Mouse (Mus musculus) myocyte (in vitro differentiated cells): ENCODE measurements at regions not wholly inside any gene's neighbourhood (a gene's known extent, or its start where the extent isn't known, plus 50 kb on each side); places are given as distances from the start of the nearest gene placed in this dataset.

Source experiments
- H3K27me3 ChIP-seq: one replicate; pipeline ENCODE4 v1.6.1; 2011; ENCODE audit not compliant: control insufficient read depth, insufficient read depth, insufficient read length
- H3K36me3 ChIP-seq: one replicate; pipeline ENCODE4 v1.6.1; 2011; ENCODE audit not compliant: control insufficient read depth, insufficient read depth
- H3K4me2 ChIP-seq: one replicate; pipeline ENCODE4 v1.6.1; 2011; ENCODE audit warnings: low read depth, control low read depth
- H3K4me3 ChIP-seq: one replicate; pipeline ENCODE4 v1.5.1; 2011; ENCODE audit warnings: mild to moderate bottlenecking, control low read depth, moderate library complexity
- H3K79me2 ChIP-seq: one replicate; pipeline ENCODE4 v1.6.1; 2011; ENCODE audit not compliant: control insufficient read depth, insufficient read depth
- H3ac ChIP-seq: one replicate; pipeline ENCODE4 v1.6.1; 2011; ENCODE audit not compliant: control insufficient read depth, insufficient read length
- CEBPB ChIP-seq: IDR thresholded peaks from 2 replicates; pipeline ENCODE4 v1.6.1; 2011; ENCODE audit warnings: mild to moderate bottlenecking, moderate library complexity; ENCODE audit not compliant: poor library complexity, insufficient read depth, severe bottlenecking
- E2F4 ChIP-seq: IDR thresholded peaks from one replicate; pipeline ENCODE4 v1.6.1; 2011; ENCODE audit warnings: mild to moderate bottlenecking, control low read depth, moderate library complexity; ENCODE audit not compliant: insufficient read depth
- MAX ChIP-seq: IDR thresholded peaks from one replicate; pipeline ENCODE4 v1.6.1; 2011; ENCODE audit warnings: low read depth, mild to moderate bottlenecking, control low read depth
- MYOD1 ChIP-seq, 3 experiments: IDR thresholded peaks; one replicate each; pipeline ENCODE4 v1.6.1; 2011; ENCODE audit warnings: control low read depth in 2 of 3, low read depth in 2 of 3, mild to moderate bottlenecking in 2 of 3, moderate library complexity in 1 of 3; ENCODE audit not compliant: insufficient read length in 2 of 3, control insufficient read depth in 1 of 3
- MYOG ChIP-seq, 3 experiments: IDR thresholded peaks; one replicate each; pipeline ENCODE4 v1.6.1; 2011; ENCODE audit warnings: control low read depth in 2 of 3, low read depth in 2 of 3, mild to moderate bottlenecking in 2 of 3; ENCODE audit not compliant: insufficient read length in 2 of 3, control insufficient read depth in 1 of 3, insufficient read depth in 1 of 3
- POLR2A ChIP-seq: IDR thresholded peaks from one replicate; pipeline ENCODE4 v1.6.1; 2011; ENCODE audit warnings: low read depth, mild to moderate bottlenecking, control low read depth, moderate library complexity; ENCODE audit not compliant: insufficient read length
- POLR2AphosphoS2 ChIP-seq: IDR thresholded peaks from one replicate; pipeline ENCODE4 v1.6.1; 2011; ENCODE audit warnings: low read depth, control low read depth; ENCODE audit not compliant: insufficient read length
- REST ChIP-seq: IDR thresholded peaks from one replicate; pipeline ENCODE4 v1.6.1; 2011; ENCODE audit warnings: mild to moderate bottlenecking, control low read depth, moderate library complexity; ENCODE audit not compliant: insufficient read depth, insufficient read length
- SRF ChIP-seq: IDR thresholded peaks from one replicate; pipeline ENCODE4 v1.6.1; 2011; ENCODE audit warnings: low read depth; ENCODE audit not compliant: control insufficient read depth, insufficient read length
- TCF12 ChIP-seq: IDR thresholded peaks from one replicate; pipeline ENCODE4 v1.6.1; 2011; ENCODE audit warnings: mild to moderate bottlenecking, control low read depth; ENCODE audit not compliant: poor library complexity, insufficient read depth, severe bottlenecking
- TCF3 ChIP-seq: IDR thresholded peaks from one replicate; pipeline ENCODE4 v1.6.1; 2011; ENCODE audit warnings: low read depth, control low read depth; ENCODE audit not compliant: insufficient read length
- USF1 ChIP-seq: IDR thresholded peaks from one replicate; pipeline ENCODE4 v1.6.1; 2011; ENCODE audit warnings: low read depth, mild to moderate bottlenecking, control low read depth, moderate library complexity

DNA sequence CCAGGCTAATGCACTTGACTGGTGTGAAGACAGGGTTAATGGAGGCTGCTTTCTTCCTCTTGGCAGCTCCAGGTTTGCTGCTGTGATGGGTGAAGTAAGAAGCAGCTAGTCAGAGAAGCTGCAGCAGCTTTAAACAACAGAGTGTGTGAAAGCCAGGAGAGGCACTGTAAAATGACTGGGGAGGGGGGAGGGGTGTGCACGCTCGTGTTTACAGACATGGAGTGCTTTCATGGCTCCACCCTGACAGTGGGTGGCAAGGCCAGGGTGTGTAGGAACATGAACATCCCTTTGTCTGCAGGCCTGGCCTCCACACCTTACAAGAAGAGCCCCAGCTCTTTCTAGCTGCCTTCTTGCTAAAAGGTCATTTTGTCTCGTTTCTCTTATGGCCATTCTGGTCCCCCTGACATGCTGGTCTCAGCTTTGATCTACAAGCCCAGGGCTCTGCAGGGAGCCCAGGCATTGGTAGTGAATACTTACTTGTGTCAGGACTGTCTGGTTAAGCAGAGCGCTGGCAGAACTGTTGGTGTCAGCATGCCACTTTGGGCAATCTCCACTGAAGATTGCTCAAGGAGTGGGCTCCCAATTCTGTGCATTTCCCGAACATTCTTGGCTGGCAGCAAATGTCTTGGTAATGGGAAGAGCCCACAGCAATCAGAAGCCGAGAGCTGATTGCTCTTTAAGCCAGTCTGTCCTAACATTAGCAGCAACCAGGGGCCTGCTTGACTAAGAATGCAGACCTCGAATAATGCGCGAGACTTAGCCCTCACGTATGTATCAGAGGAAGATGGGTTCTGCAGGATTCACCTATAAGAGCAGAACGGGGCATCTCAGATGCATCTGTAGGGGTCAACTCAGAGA lies 260.5 kb upstream of the Cnr1 start:
- no peaks in the 10 kb centered on the region for H3K27me3 ChIP-seq
- no peak overlapping the region for H3K4me3 ChIP-seq
- TF ChIP-seq MYOG (IDR thresholded peaks at IDR 0.05; ENCODE audit: control insufficient read depth in 1 of 3, insufficient read depth in 1 of 3, insufficient read length in 2 of 3, low read depth in 2 of 3) (no peak), REST (no peak), MAX (no peak), POLR2A (no peak), MYOD1 (IDR thresholded peaks at IDR 0.05; ENCODE audit: control insufficient read depth in 1 of 3, insufficient read length in 2 of 3, low read depth in 2 of 3) (no peak), TCF3 (no peak), SRF (no peak), POLR2AphosphoS2 (no peak), CEBPB (no peak), TCF12 (no peak), USF1 (no peak), E2F4 (no peak)
- no peak overlapping the region for H3K4me2 ChIP-seq
- no peak overlapping the region for H3ac ChIP-seq
- H3K79me2 ChIP-seq: no peaks in the 10 kb centered on the region
- H3K36me3 ChIP-seq: no peaks in the 10 kb centered on the region

DNA sequence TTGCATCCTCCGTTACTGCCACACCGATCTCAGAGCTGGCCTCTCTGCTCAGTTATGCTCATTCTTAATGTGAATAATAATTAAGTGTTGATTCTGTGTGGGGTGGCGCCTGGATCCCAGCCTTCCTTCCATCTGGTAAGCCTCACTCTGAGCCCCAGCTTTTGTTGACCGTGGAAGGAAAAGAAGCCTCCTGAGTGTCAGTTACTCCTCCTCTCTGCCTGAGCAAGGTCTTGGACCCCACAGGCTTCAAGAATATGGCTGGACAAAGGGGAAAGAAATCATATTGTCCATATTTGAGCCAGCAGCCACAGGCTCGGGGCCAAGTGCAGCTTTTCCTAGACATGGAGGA lies 259.9 kb upstream of the Cnr1 start:
- Histone ChIP-seq H3K4me3 (no peak overlapping the region), H3ac (no peak overlapping the region), H3K36me3 (no peaks in the 10 kb centered on the region), H3K27me3 (no peaks in the 10 kb centered on the region), H3K79me2 (no peaks in the 10 kb centered on the region), H3K4me2 (no peak overlapping the region)
- TF ChIP-seq MYOD1 (IDR thresholded peaks at IDR 0.05; ENCODE audit: control insufficient read depth in 1 of 3, insufficient read length in 2 of 3, low read depth in 2 of 3) (no peak), USF1 (no peak), POLR2A (no peak), TCF12 (no peak), MAX (no peak), CEBPB (no peak), POLR2AphosphoS2 (no peak), REST (no peak), TCF3 (no peak), MYOG (IDR thresholded peaks at IDR 0.05; ENCODE audit: control insufficient read depth in 1 of 3, insufficient read depth in 1 of 3, insufficient read length in 2 of 3, low read depth in 2 of 3) (no peak), SRF (no peak), E2F4 (no peak)

DNA sequence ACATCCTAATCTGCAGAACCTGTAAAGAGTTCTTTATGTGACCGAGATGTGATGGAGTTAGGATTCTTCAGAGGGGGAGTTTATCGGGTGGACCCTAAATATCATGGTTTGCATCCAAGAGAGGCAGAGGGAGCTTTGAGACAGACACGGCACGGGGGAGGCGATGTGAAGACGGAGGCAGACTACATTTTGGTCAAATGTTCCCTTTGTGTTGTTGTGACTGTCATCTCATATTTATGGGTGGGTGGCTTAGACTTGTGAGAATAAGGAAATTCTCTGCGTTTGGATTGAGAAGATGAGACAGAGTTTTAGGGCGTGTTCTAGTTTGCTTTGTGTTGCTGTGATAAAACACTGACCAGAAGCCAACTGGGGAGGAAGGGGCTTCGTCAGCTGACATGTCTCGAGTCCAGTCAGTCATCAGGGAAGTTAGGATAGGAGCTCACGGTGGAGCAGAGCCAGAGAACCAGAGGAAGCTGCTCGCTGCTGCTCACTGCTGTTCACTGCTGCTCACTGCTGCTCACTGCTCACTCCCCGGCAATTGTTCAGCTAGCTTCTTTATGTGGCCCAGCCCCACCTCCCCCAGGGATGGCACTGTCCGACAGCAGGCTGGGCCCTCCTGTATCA lies 259.0 kb upstream of the Cnr1 start:
- TF ChIP-seq MYOD1 (IDR thresholded peaks at IDR 0.05; ENCODE audit: control insufficient read depth in 1 of 3, insufficient read length in 2 of 3, low read depth in 2 of 3) (no peak), POLR2A (no peak), MAX (no peak), REST (no peak), TCF12 (no peak), MYOG (IDR thresholded peaks at IDR 0.05; ENCODE audit: control insufficient read depth in 1 of 3, insufficient read depth in 1 of 3, insufficient read length in 2 of 3, low read depth in 2 of 3) (no peak), CEBPB (no peak), TCF3 (no peak), POLR2AphosphoS2 (no peak), SRF (no peak), USF1 (no peak), E2F4 (no peak)
- no peaks in the 10 kb centered on the region for H3K79me2 ChIP-seq
- no peaks in the 10 kb centered on the region for H3K27me3 ChIP-seq
- H3K4me3 ChIP-seq: no peak overlapping the region
- no peak overlapping the region for H3ac ChIP-seq
- no peak overlapping the region for H3K4me2 ChIP-seq
- no peaks in the 10 kb centered on the region for H3K36me3 ChIP-seq

DNA sequence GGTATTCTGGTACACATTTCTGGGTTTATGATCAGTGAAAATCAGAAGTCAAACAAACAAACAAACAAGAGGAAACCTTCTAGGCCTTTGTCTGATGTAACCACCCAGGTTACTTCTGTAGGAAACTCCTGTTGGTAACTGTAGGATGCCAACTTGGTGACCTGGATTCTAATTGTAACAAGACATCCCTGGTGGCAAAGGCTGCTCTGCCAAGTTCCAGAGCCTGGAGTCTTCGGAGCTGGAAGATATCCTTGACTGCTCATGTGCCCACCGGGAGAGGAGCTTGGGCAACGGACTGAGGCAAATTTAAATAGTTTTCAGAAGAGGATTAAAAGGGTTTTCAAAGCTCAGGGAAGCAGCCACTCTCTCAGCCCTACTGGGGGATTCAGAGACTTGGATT lies 256.0 kb upstream of the Cnr1 start:
- TF ChIP-seq MYOD1 (IDR thresholded peaks at IDR 0.05; ENCODE audit: control insufficient read depth in 1 of 3, insufficient read length in 2 of 3, low read depth in 2 of 3): no peak
- no peak for TF ChIP-seq E2F4
- no peak for TF ChIP-seq TCF3
- no peak for TF ChIP-seq REST
- TF ChIP-seq SRF: no peak
- no peak for TF ChIP-seq MYOG (IDR thresholded peaks at IDR 0.05; ENCODE audit: control insufficient read depth in 1 of 3, insufficient read depth in 1 of 3, insufficient read length in 2 of 3, low read depth in 2 of 3)
- no peak for TF ChIP-seq MAX
- no peak for TF ChIP-seq USF1
- TF ChIP-seq POLR2A: no peak
- no peak for TF ChIP-seq POLR2AphosphoS2
- TF ChIP-seq CEBPB: no peak
- TF ChIP-seq TCF12: no peak
- Histone ChIP-seq H3K27me3 (no peaks in the 10 kb centered on the region), H3ac (no peak overlapping the region), H3K79me2 (no peaks in the 10 kb centered on the region), H3K36me3 (no peaks in the 10 kb centered on the region), H3K4me3 (no peak overlapping the region), H3K4me2 (no peak overlapping the region)
